Mouse (Mus musculus) mature B cell (primary cell): ENCODE measurements around the gene Fgd2.

Source experiments
- in situ Hi-C: fragments of 300-500 bp; cut with MboI; formaldehyde crosslinking; loops from 2 replicates; pipeline ENCODE4 v1.14.3; 2019

The Fgd2 gene

GRCm38 (mm10) chr17:29396821-29397242 lies 36.1 kb downstream of the Fgd2 start:
- in situ Hi-C loops, result loop anchor here (5.0 kb wide), 2 partner anchors 35 to 95 kb away; partner anchors contain the start of gene Pim1

DNA sequence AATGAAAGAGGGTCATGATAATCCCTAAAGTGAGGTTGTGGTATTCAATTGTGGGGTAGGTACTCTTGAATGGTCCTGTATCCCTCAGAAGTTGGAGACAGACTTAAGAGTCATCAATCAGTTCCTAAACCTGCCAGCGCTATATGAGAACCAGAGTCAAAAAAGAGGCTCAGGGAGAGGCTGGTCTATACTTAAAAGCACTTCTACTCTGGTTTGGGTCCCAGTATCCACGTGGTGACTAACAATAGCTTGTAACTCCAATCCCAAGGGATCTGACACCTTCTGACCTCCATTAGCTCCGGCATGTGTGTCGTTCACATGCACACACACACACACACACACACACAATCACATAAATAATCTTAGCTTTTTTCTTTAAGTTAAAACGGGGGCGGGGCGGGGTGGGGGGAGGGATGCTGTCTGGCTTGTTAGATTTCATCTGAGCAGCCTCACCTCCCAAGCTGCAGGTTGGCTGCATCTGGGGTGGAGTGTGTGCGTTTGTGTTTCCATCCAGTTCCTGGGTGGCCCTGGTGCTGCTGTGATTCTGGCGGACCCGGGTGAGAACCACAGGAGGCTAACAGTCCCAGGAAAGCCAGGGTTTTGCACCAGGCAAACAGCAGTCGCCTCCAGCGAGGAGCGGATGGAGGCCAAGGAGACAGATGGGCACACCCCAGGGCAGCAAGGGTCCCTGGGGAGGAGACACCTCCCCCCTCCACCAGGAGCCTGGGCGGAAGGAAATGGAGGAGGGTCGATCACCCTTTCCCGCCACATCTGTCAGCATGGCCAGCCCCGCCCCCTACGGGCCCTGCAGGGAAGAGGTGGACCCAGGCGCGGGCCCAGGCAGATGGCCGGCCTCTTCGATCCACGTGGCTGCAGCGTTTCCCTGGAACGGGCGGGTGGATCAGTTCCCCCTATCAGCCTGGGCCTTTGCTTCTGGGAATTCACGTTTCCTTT lies 37.0 kb downstream of the Fgd2 start:
- in situ Hi-C loops, result loop anchor here (5.0 kb wide), 2 partner anchors 35 to 95 kb away; partner anchors contain the start of gene Pim1

GRCm38 (mm10) chr17:29398434-29399026 lies 37.8 kb downstream of the Fgd2 start:
- in situ Hi-C loops, result loop anchor here (5.0 kb wide), 2 partner anchors 34 to 94 kb away; partner anchors contain the start of gene Pim1

DNA sequence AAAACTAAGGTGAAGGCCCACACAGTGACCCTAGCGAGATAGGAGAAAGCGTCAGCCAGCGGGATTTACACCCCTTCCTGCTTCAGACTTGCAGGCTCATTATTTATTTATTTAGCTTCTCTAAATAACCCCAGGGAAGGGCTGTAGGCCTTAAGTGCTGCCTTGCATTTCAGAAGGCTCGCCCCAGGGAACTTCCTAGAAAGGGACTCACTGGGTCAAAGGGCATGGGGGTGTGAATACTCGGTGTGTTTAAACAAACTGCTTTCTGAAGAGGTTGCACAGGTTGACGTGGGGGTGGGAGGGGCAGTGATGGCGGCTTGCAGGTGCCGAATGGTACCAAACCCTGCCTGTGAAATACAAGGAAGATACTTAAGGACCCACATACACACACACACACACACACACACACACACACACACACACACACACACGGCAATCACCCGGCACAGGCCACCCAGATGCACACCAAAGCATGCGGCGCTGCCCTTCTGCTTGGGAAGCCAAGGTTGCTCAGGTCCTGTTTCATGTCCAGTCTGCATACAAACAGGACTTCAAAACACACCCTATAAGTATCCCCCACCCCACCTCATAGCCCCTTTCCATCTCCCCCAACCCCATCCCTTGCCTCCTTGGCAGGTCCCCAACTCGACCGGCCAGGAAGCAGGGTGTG lies 38.7 kb downstream of the Fgd2 start:
- in situ Hi-C loops, result loop anchor here (5.0 kb wide), 2 partner anchors 33 to 93 kb away; partner anchors contain the start of gene Pim1

- in situ Hi-C loops, result no loop called here
Measured at GRCm38 (mm10) chr17:29400044-29400443, 39.3 kb downstream of the Fgd2 start.

DNA sequence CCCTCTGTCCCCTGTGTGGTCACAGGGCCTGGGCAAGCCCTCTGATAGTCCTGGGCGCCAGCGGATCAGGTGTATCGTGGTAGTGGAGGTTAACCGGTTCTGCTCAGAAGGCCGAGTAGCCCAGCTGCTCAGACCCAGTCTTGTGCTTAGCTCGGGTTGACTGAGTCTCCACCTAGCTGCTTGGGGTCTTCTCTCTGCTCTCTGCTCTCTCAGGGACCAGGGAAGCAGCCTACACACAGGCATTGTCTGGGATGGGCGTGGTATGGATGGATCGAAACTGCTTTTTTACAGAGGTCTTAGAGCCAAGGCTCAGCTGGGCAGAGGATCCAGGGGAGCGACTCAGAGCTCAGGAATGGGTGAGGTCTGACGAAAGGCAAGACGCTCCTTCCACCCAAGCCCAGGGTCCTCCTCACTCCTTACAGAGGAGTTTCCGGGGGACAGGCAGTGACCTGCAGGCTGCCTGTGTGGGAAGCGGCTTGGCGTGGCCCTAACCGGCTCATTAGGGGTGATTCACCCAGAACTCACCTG lies 41.1 kb downstream of the Fgd2 start:
- in situ Hi-C loops, result no loop called here

GRCm38 (mm10) chr17:29403179-29403578 lies 42.5 kb downstream of the Fgd2 start:
- in situ Hi-C loops, result no loop called here

GRCm38 (mm10) chr17:29405501-29405900 lies 44.8 kb downstream of the Fgd2 start:
- in situ Hi-C loops, result no loop called here

DNA sequence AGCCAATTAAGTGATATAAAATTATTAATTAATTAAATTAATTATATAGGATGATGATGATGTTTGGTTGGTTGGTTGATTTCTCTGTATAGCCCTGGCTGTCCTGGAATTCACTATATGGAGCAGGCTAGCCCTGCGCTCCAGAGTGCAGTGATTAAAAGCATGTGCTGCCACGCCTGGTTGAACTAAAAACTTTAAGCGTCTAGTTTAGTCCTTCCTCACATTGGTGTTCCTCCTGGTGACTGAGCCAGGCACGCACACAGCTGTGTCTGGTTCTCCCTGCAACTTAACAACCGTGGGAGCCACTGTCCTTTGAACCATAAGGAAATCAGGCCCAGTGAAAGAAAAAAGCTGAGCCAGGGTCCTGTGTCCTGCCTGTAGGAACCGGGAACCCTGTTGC lies 45.4 kb downstream of the Fgd2 start:
- in situ Hi-C loops, result no loop called here

DNA sequence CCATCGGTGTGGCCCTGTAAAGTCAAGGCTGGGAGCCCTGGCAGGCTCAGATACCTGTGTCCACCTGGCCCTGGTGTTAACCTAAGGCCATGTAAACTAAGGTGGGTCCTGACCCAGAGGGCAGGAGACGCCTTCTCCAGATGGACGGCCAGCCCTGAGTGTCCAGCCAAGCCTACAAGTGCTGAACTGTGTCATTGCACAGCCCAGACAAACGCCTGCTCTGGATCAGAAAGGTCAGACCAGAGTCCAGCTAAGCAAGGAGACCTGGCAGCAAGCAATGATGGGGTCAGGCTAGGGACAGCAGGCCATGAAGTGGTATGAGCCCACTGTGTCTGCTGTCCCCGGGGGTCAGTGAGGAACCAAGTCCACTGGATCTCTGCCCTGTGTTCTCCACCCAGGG lies 46.7 kb downstream of the Fgd2 start:
- in situ Hi-C loops, result no loop called here

GRCm38 (mm10) chr17:29408364-29408763 lies 47.6 kb downstream of the Fgd2 start:
- in situ Hi-C loops, result no loop called here

- in situ Hi-C loops, result no loop called here
Measured at GRCm38 (mm10) chr17:29409800-29410343, 49.2 kb downstream of the Fgd2 start.

GRCm38 (mm10) chr17:29411821-29412425 lies 51.2 kb downstream of the Fgd2 start:
- in situ Hi-C loops, result no loop called here

DNA sequence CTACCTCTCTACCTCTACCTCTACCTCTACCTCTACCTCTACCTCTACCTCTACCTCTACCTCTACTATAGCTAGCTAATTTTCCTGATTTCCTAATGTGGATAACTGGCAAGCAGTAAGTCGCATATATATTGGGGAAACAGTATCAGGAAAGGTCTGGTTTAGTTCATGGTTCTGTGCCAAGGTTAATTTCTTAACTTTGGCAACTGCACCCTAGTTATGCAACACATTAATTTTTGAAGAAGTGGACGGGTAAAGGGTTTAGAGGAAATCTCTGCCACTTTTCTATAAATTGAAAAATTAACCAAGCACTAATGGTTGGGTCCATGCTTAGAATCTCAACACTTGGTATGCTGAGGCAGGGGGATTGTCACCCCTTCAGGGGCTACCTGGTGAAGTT lies 53.9 kb downstream of the Fgd2 start:
- in situ Hi-C loops, result no loop called here

GRCm38 (mm10) chr17:29415761-29416662 lies 55.3 kb downstream of the Fgd2 start:
- in situ Hi-C loops, result no loop called here

- in situ Hi-C loops, result no loop called here
Measured at GRCm38 (mm10) chr17:29416757-29417156, 56.0 kb downstream of the Fgd2 start.

DNA sequence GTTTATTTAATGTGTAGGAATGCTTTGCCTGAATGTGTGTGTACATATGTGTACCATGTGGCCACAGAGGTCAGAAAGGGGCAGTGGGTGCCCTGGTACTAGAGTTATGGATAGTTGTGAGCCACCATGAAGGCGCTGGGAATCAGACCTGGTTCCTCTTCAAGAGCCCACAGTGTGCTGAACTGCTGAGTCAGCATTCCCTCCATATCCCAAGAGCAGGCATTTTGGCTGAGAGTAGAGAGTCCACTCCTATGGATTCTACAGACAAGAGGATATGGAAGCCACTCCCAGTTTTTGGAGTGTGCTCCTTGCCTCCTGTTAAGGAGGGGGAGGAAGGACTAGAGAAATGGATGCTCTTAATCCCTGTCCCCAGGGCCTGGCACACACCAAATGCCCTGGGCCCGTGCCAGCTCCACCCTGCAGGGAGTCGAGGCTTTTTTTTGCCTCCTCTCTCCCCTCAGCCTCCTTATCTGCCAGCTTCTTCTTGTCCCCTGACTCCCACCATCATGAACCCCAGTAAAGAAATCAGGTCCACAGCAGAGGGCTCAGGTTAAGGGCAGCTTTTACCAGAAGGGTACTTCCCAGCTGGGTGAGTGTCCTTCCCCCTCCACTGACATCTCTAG lies 58.2 kb downstream of the Fgd2 start:
- in situ Hi-C loops, result no loop called here

DNA sequence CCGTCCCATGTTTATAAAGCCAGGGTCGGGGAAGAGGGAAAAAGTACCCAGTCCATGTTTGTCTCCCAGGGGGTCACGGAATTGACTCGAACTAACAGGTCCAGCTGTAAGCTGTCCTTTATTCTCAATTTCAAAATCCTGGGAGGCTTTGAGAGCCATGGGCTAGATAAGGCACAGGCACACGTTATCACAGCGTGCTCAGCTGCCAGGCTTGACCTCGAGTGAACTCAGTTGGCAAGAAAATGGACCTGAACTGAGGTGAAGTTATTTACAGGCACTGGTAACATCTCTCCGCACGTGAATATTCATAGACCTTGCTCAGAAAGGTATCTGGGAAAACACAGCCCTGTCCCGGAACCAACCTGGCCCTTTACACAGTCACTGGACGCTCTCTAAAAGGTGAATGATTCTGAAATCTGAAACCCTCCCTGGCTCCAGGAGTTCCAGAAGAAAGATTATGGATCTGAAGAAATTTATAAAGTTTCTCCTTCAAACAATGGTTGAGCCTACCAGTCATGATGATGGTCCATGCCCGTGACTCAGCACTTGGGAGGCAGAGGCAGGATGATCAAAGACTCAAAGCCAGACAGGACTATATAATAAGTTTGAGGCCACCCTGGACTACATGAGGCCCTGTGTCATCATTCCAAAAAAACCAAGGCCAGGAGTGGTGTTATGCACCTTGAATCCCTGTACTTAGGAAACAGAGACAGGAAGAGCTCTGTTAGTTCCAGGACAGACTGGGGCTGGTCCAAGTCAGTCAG lies 59.4 kb downstream of the Fgd2 start:
- in situ Hi-C loops, result no loop called here

- in situ Hi-C loops, result no loop called here
Measured at GRCm38 (mm10) chr17:29421319-29421718, 60.6 kb downstream of the Fgd2 start.
